Mouse (Mus musculus) G1E (cell line): ENCODE measurements around the gene 2010111I01Rik.

Source experiments
- CTCF ChIP-seq: IDR thresholded peaks from 2 replicates; pipeline ENCODE4 v1.5.1; 2012; ENCODE audit warnings: low read depth, low read length, inconsistent platforms, mixed read lengths
- GATA1 ChIP-seq: IDR thresholded peaks from 2 replicates; pipeline ENCODE4 v1.6.1; 2012; ENCODE audit warnings: borderline replicate concordance, low read length, inconsistent platforms, mixed read lengths
- TAL1 ChIP-seq: conservative IDR thresholded peaks from 2 replicates; pipeline ENCODE4 v1.6.1; 2012; ENCODE audit warnings: low read depth, low read length, inconsistent platforms, mixed read lengths

GRCm38 (mm10) chr13:63261676-63262075 lies 297.0 kb downstream of the 2010111I01Rik start:
- TF ChIP-seq CTCF, result no peak
- no peak for TF ChIP-seq GATA1
- TF ChIP-seq TAL1, result no peak
